Mouse (Mus musculus) heart, embryonic 12.5 days (tissue): Measurements from ENCODE around the gene Pradc1. TPM values are rescaled to one million over a fixed set of nuclear protein-coding genes. Genes with fewer than 3 reads are reported as not detected.

Source experiments
- ATAC-seq: fragments of 200-750 bp; cut with Nextera tagmentation; 2 replicates; pipeline ENCODE4 v1.8.0; 2017; ENCODE audit warnings: moderate TSS enrichment, moderate library complexity; ENCODE audit not compliant: insufficient number of reproducible peaks, low FRiP score
- H3K27ac ChIP-seq: fragments of 300-500 bp; sonication (generic); 2 replicates; pipeline ENCODE4 v1.5.1; 2016; ENCODE audit warnings: mild to moderate bottlenecking, moderate library complexity; ENCODE audit not compliant: poor library complexity, severe bottlenecking
- H3K27me3 ChIP-seq: fragments of 300-500 bp; sonication (generic); replicated peaks from 2 replicates; pipeline ENCODE4 v1.6.1; 2016; ENCODE audit warnings: mild to moderate bottlenecking, moderate library complexity
- H3K36me3 ChIP-seq: fragments of 300-500 bp; sonication (generic); 2 replicates; pipeline ENCODE4 v1.6.1; 2016; ENCODE audit warnings: mild to moderate bottlenecking, moderate library complexity
- H3K4me1 ChIP-seq: fragments of 300-500 bp; sonication (generic); replicated peaks from 2 replicates; pipeline ENCODE4 v1.6.1; 2016; ENCODE audit warnings: mild to moderate bottlenecking
- H3K4me2 ChIP-seq: fragments of 300-500 bp; sonication (generic); 2 replicates; pipeline ENCODE4 v1.6.1; 2016; ENCODE audit warnings: mild to moderate bottlenecking, moderate library complexity
- H3K4me3 ChIP-seq: fragments of 300-500 bp; sonication (generic); 2 replicates; pipeline ENCODE4 v1.5.1; 2016; ENCODE audit warnings: mild to moderate bottlenecking
- H3K9ac ChIP-seq: fragments of 300-500 bp; sonication (generic); 2 replicates; pipeline ENCODE4 v1.6.1; 2016; ENCODE audit warnings: mild to moderate bottlenecking, moderate library complexity
- H3K9me3 ChIP-seq: fragments of 300-500 bp; sonication (generic); replicated peaks from 2 replicates; pipeline ENCODE4 v1.6.1; 2016; ENCODE audit warnings: mild to moderate bottlenecking, moderate library complexity
- WGBS: fragments of 180-500 bp; shearing (Covaris S2); methylation state at CpG from one replicate; pipeline ENCODE4 v1.1.7; 2016; 5-methylcytosine and 5-hydroxymethylcytosine counted together
- polyA plus RNA-seq: library from polyadenylated mRNA; unstranded; fragments of >200 nt; fragmentation: Nextera tagmentation; extraction: Ambion mirVana; gene quantifications from 2 replicates; pipeline ENCODE4 v1.2.1, GENCODE M21; 2016

Pradc1 gene
- 35.5 and 37.1 TPM in 2 replicates for polyA plus RNA-seq

DNA sequence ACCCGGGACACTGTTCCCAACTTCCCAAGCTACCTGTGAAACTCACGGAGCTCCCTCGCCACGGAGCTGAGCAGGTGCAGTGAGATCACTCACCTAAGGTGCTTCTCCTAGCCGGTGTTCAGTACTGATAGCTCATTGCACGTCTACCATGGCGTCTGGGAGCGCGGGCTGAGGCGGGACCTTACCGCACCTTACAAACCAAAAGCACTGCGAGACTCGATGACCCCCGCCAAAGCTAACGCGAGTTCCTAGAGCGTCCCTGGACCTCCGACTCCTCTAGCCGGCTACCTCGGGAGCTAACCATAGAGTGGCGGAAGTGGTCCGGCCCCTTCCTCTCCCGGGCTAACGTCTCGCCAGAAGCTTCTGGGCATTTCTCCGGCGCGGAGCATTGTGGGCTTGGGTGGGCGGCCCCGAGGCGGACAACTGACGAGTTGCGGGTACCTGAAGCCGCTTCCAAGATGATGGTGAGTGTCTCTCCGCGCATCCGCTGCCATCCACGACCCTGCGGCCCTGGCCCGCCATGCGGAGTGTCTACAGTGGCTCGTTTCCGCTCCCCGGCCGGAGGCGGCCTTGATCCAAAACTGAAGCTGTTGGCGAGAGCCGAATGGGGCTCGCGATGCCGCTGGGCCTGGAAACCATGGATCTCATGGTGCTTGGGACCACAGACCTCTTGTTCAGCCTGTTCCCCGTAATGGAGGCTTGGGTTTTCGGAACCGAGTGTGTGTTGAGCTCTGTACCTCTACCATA is at the start of gene Pradc1:
Gene Pradc1, minus strand, starts transcription at position 307 of the 747 bp plus-strand sequence.
- peak within 1 kb of the TSS; percentile 80 for H3K4me3 ChIP-seq
- H3K4me1 ChIP-seq, result peaks cover 41% of the 10 kb centered on the region
- no peaks in the 10 kb centered on the region for H3K27me3 ChIP-seq
- no peaks in the 10 kb centered on the region for H3K9me3 ChIP-seq
- peak; percentile 91 for ATAC-seq
- peak within 1 kb of the TSS; percentile 96 for H3K4me2 ChIP-seq
- H3K27ac ChIP-seq, result peak within 1 kb of the TSS; percentile 93
- peaks cover 13% of the 10 kb centered on the region for H3K36me3 ChIP-seq
- H3K9ac ChIP-seq, result peak within 1 kb of the TSS; percentile 94
- under 1% methylated on average over 54 of the region's 54 CpGs for WGBS

DNA sequence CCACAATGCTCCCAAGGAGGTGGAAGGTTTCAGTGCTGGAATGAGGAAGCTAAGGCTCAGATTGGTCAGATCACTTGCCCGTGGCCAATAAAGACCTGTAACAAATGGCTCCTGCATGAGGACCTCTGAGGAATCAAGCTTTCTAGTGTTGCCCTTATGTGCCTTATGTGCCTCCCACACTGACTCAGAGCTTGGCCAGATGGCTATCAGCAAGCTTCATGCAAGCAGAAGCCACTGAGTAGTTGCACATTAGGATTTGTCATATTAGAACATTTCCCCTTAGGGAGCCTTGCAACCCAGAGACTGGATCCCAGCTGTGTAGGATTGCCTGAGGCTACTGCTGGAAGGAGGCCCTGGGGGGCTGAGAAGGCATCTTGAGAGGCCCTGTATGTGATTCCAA is 48.6 kb upstream of the Pradc1 start:
- Histone ChIP-seq H3K27ac (no peak overlapping the region), H3K9ac (no peak overlapping the region), H3K4me1 (peaks cover 15% of the 10 kb centered on the region; the same call in 1 of the 2 replicates), H3K27me3 (peaks cover 60% of the 10 kb centered on the region), H3K9me3 (no peaks in the 10 kb centered on the region), H3K4me3 (no peak overlapping the region), H3K36me3 (no peaks in the 10 kb centered on the region), H3K4me2 (no peak overlapping the region)
- no peak for ATAC-seq
- 56% methylated on average over 1 of the region's 1 CpGs for WGBS

DNA sequence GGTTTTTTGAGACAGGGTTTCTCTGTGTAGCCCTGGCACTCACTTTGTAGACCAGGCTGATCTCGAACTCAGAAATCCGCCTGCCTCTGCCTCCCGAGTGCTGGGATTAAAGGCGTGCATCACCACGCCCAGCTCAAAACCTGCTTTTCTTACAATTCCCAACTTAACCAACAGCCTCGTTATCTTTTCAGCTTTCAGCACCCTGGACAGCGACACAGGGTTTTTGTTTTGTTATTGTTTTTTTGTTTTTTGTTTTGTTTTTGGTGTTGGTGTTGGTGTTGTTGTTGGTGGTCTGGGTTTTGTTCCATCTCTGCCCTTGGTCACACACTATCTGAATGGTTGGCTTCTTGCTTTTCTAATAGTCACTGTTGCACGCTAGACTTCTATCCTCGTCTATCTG is 46.4 kb upstream of the Pradc1 start:
- H3K9me3 ChIP-seq, result no peaks in the 10 kb centered on the region
- 53% methylated on average over 9 of the region's 9 CpGs for WGBS
- ATAC-seq, result no peak
- no peak overlapping the region for H3K9ac ChIP-seq
- H3K36me3 ChIP-seq, result no peaks in the 10 kb centered on the region
- no peak overlapping the region for H3K4me2 ChIP-seq
- no peak overlapping the region for H3K4me3 ChIP-seq
- peaks cover 40% of the 10 kb centered on the region for H3K27me3 ChIP-seq
- no peak overlapping the region for H3K27ac ChIP-seq
- peaks cover 14% of the 10 kb centered on the region; the same call in 1 of the 2 replicates for H3K4me1 ChIP-seq

GRCm38 (mm10) chr6:85496976-85497375 is 45.2 kb upstream of the Pradc1 start:
- no peak overlapping the region for H3K4me2 ChIP-seq
- ATAC-seq, result no peak
- H3K27ac ChIP-seq, result no peak overlapping the region
- H3K4me3 ChIP-seq, result no peak overlapping the region
- no peaks in the 10 kb centered on the region for H3K9me3 ChIP-seq
- peaks cover 3% of the 10 kb centered on the region; the same call in 1 of the 2 replicates for H3K4me1 ChIP-seq
- no peak overlapping the region for H3K9ac ChIP-seq
- H3K36me3 ChIP-seq, result no peaks in the 10 kb centered on the region
- H3K27me3 ChIP-seq, result peaks cover 29% of the 10 kb centered on the region

DNA sequence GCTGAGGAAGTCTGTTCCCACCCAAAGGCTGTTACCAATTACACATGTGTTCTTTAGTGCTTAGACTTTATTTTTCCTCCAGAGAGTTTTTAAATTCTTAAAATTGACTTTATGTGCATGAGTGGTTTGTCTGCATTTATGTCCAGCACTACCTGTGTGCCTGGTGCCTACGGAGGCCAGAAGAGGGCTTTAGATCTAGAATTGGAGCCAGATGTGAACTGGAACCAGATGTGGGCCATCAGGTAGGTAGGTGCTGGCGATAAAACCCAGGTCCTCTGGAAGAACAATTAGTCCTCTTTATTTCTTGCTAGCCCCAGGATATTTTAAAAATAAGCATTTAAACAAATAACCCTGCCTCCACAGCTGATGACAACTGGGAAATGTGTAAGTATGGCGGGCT is 39.8 kb upstream of the Pradc1 start:
- H3K9me3 ChIP-seq, result no peaks in the 10 kb centered on the region
- no peaks in the 10 kb centered on the region for H3K36me3 ChIP-seq
- no peak overlapping the region for H3K4me3 ChIP-seq
- 77% methylated on average over 3 of the region's 3 CpGs for WGBS
- H3K27ac ChIP-seq, result no peak overlapping the region
- ATAC-seq, result no peak
- H3K27me3 ChIP-seq, result peaks cover 28% of the 10 kb centered on the region
- no peak overlapping the region for H3K9ac ChIP-seq
- no peaks in the 10 kb centered on the region for H3K4me1 ChIP-seq
- no peak overlapping the region for H3K4me2 ChIP-seq

GRCm38 (mm10) chr6:85490252-85490651 is 38.5 kb upstream of the Pradc1 start:
- Histone ChIP-seq H3K27me3 (peaks cover 42% of the 10 kb centered on the region), H3K36me3 (no peaks in the 10 kb centered on the region), H3K4me1 (no peaks in the 10 kb centered on the region), H3K9ac (no peak overlapping the region), H3K27ac (no peak overlapping the region), H3K4me3 (no peak overlapping the region), H3K4me2 (no peak overlapping the region), H3K9me3 (no peaks in the 10 kb centered on the region)
- ATAC-seq, result no peak
- WGBS, result 82% methylated on average over 4 of the region's 4 CpGs

- no peaks in the 10 kb centered on the region for H3K9me3 ChIP-seq
- no peaks in the 10 kb centered on the region for H3K4me1 ChIP-seq
- peaks cover 47% of the 10 kb centered on the region for H3K27me3 ChIP-seq
- ATAC-seq, result no peak
- no peak overlapping the region for H3K4me2 ChIP-seq
- no peaks in the 10 kb centered on the region for H3K36me3 ChIP-seq
- no peak overlapping the region for H3K27ac ChIP-seq
- WGBS, result 73% methylated on average over 3 of the region's 3 CpGs
- no peak overlapping the region for H3K9ac ChIP-seq
- H3K4me3 ChIP-seq, result no peak overlapping the region
Measured at GRCm38 (mm10) chr6:85489717-85490116, 37.9 kb upstream of the Pradc1 start.

DNA sequence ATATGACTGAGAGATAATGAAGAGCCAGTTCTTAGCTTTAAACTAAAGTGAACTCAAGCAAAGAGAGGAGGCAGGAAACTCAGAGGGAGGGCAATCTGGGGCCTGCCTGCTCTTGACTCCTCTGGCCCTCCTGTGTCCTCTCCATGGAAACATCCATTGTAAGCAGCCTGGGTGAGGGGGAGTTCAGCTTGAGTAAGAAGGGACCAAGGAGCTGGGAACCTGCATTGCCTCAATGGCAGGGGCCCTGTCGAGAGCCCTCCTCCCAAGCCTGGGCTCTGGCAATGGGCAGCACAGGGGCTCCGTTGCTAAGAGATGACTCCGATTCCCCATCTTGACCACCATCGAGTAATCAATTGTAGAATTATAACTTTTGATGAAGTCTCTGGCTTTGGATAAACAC is 36.7 kb upstream of the Pradc1 start:
- Histone ChIP-seq H3K4me3 (no peak overlapping the region), H3K9ac (no peak overlapping the region), H3K27ac (no peak overlapping the region), H3K4me2 (no peak overlapping the region), H3K9me3 (no peaks in the 10 kb centered on the region), H3K27me3 (peaks cover 57% of the 10 kb centered on the region), H3K4me1 (peaks cover 9% of the 10 kb centered on the region), H3K36me3 (no peaks in the 10 kb centered on the region)
- ATAC-seq, result no peak
- WGBS, result 78% methylated on average over 4 of the region's 4 CpGs

DNA sequence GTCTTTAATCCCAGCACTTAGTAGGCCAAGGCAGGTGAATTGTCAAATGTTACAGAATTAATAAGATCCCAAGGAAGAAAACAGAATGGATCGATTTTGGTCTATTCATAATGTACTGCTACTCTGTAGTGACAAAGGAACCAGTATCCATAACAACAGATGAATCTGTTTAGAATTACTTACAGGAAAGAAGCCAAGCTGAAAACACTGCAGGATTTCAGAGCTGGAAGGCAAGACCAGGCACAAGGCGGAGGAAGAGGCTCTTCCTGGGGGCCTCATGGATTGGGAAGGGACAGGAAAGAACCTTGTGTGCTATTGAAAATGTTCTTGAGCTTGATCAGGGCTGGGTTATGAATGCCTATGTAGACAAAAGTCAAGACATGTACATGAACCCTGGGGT is 34.0 kb upstream of the Pradc1 start:
- H3K27me3 ChIP-seq, result peaks cover 84% of the 10 kb centered on the region
- H3K4me1 ChIP-seq, result peaks cover 9% of the 10 kb centered on the region
- H3K9ac ChIP-seq, result no peak overlapping the region
- no peak overlapping the region for H3K4me3 ChIP-seq
- H3K27ac ChIP-seq, result no peak overlapping the region
- peaks cover 5% of the 10 kb centered on the region; the same call in 1 of the 2 replicates for H3K9me3 ChIP-seq
- H3K4me2 ChIP-seq, result no peak overlapping the region
- no peak for ATAC-seq
- no peaks in the 10 kb centered on the region for H3K36me3 ChIP-seq
- 62% methylated on average over 2 of the region's 2 CpGs for WGBS

GRCm38 (mm10) chr6:85483843-85484721 is 32.3 kb upstream of the Pradc1 start:
- H3K9ac ChIP-seq, result no peak overlapping the region
- peaks cover 9% of the 10 kb centered on the region for H3K4me1 ChIP-seq
- H3K9me3 ChIP-seq, result peaks cover 5% of the 10 kb centered on the region; the same call in 1 of the 2 replicates
- H3K4me3 ChIP-seq, result peak overlapping the region; percentile 33
- no peak overlapping the region for H3K27ac ChIP-seq
- no peak; the same call in 1 of the 2 replicates for ATAC-seq
- H3K27me3 ChIP-seq, result peaks cover 94% of the 10 kb centered on the region
- no peaks in the 10 kb centered on the region for H3K36me3 ChIP-seq
- WGBS, result 4% methylated on average over 92 of the region's 92 CpGs
- H3K4me2 ChIP-seq, result peak overlapping the region; percentile 53

- no peak overlapping the region for H3K9ac ChIP-seq
- WGBS, result 54% methylated on average over 16 of the region's 16 CpGs
- H3K4me3 ChIP-seq, result no peak overlapping the region
- no peak for ATAC-seq
- peaks cover 9% of the 10 kb centered on the region for H3K4me1 ChIP-seq
- H3K4me2 ChIP-seq, result no peak overlapping the region
- no peaks in the 10 kb centered on the region for H3K36me3 ChIP-seq
- no peak overlapping the region for H3K27ac ChIP-seq
- peaks cover 98% of the 10 kb centered on the region for H3K27me3 ChIP-seq
- peaks cover 5% of the 10 kb centered on the region; the same call in 1 of the 2 replicates for H3K9me3 ChIP-seq
Measured at GRCm38 (mm10) chr6:85480685-85481084, 28.9 kb upstream of the Pradc1 start.
